Mouse (Mus musculus): ENCODE results near the gene Wwc1.

The Wwc1 gene

DNA sequence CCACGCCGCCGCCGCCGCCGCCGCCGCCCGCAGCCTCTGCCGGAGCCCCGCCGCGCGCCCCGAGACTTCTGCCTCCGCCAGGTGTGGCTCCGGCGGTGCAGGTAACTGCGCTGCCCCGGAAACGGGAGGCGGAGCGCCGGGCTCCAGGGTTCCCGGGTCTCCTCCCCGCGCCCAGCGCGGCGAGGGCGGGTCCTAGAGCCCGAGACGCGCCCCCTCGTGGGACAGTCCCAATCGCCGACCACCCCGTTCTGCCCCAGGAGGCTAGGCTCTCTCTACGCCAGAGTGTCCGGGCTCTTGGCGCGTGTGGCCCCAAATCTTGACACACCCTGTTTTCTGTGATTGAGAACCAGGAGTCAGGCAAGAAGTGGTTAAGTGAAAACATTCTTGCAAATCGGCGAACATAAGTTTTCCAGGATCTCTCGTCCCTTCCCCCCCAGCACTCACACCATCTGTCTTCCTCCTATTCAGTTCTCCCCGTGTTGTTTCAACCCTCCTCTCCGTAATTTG, at the start of gene Wwc1:
Gene Wwc1, minus strand, starts transcription at position 117 of the 507 bp plus-strand sequence.
- DNase-seq (ENCODE audit: extremely low read depth, low read depth, low spot score), result no peak

DNA sequence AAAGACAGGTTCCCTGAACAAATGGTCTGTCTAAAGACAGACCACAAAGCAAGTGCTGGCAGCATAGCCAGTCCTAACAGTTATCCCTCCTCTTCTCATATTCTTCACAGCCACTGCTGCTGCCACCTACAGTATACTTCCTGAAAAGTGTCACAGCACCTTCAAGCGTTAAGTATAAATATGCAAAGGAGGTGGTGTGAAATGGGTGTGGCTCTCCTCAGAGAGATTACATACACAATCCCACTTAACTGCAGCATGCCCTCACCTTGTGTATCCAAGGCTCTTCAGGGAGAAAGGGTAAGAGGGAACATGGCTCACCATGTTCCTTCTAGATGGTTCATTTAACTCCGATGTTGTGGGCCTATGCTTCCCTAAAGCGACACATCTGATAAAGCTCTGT, 39.7 kb upstream of the Wwc1 start:
- no peak for DNase-seq (ENCODE audit: extremely low read depth, low read depth, low spot score)

DNA sequence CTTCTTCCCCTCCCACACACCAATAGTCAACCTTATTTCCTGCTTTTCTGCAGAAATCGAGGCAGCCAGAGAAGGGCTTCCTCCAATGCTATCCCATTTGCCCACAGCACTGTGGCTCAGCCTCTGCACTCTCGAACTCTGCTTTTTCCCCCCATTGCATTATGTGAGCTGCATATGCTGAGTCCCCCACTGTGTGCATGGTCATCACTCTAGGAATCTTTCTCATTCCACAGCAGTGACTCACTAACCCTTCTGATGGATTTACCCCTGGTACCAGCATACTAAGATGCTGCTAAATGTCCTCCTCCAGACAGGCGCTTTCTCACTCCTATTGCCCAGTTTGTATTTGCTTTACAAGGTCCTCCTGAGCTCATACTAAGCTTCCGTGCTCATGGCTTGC, 32.9 kb upstream of the Wwc1 start:
- no peak for DNase-seq (ENCODE audit: extremely low read depth, low read depth, low spot score)

DNA sequence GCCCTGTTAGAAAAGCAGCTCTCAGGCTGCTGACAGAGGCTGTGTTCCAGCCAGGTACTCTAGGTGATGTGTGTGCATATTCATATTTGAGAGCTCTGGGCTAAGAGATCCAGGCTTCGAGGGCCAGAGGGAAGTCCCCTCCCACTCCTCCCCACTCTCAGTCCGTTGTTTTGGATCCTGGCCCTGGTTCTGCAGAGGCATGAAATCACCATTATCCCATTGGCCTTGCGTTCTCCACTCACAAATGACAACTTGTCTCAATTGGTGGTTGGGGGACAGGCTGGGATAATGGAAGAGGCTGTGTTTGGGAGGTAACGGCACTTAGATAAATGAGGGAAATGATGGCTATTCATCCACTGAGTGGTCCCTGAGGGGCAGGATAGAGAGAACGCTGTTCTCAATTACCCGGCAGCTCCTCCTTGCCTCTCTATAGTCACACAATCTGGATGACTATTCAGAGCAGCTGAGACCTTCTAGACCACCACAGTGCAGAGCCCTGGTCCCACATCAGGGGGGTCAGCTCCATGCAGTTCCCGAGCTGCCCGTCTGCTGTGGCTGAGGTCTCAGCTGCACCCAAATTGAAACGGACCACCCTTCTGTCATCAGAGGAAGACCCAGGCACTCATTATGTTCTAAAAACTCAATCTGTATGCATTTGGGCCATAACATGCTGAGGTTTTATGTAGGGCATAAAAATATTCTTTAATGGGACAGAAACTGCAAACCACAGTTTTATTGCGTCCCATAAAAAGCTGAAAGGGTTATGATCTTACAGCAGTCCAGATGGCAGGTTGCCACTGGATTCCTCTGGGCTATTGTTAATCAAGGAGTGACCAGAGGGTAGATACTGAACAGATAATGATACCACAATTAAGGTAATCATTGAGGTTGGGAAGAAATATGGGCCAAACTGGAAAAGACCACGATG, 29.2 kb upstream of the Wwc1 start:
- no peak for DNase-seq (ENCODE audit: extremely low read depth, low read depth, low spot score)

DNA sequence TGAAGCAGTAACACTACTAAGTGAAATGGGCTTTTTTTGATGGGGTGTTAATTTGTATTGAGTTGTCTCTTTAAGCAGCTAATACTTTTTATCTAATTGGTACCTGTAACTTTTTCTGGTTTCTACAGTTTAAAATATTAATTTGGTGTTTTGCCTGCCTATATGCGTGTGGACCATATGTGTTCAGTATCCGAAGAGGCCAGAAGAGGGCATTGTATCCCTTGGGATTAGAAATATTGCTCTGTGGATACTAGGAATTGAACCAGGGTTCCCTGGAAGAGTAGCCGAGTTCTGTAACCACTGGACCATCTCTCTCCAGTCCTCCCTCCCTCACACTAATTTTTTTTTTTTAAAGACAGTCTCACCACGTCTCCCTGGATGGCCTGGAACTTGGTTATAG, 22.6 kb upstream of the Wwc1 start:
- DNase-seq (ENCODE audit: extremely low read depth, low read depth, low spot score), result no peak

DNA sequence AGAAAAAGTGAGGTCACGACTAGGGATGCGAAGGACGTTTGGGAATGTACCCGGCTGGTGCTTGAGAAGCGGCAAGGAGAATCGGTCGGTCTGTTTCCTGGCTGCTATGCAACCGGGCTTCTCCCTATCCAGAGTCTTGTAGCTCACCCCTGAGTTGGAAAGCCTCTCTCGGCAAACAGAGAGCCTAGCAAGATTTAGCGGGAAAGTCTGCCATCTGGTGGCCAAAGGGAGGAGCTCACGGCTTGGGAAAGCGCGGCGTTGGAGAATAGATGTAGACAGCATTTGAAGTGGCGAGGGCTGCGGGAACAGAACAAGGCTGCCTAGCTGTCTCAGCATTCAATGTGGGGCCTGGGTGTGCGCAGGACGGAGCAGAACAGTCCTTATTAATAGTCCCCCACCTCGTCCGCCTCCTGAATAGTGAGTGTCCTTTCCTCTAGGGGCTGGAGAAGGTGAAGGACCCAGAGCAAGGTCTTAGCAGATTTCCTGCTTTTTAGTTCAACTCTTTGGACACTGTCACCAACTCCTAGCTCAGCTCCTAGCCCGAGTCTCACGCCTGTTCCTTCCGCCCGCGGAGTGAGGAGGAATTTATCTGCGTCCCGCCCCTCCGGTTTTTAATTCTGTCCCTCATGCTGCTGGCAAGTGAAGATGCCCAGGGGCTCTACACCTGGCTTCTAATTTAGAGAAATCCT, 21.1 kb upstream of the Wwc1 start:
- no peak for DNase-seq (ENCODE audit: extremely low read depth, low read depth, low spot score)

DNA sequence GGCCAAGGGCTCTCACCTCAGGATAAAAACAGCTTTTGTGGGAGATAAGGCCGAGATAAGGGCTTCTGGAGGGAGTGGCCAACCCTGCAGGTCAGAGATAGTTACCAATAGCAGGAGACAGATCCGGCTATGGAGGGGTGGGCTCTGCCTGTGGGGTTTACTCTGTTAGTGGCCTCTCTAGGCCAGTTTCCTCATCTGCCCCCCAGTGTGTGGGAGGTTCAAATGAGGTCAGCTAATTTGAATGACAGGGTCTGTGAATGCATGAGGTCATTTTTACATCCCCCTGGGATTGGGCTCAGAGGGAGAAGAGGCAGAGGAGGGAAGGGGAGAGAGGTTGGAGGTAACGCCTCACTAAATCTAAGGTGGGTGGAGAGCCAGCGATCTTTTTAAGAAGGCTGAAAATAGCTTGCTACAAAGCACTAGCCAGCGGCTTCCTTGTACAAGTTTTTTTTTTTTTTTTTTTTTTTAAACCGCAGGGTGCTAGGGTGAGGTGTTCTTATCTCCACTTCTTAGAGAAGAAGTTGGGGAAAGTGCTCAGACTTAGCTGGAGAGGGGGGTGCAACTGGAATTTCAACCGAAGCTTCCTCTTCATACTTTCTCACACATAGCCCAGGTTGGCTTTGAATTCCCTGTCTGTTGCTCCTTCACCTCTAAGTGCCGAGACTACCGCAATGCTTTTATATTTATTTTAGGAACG, 20.4 kb upstream of the Wwc1 start:
- no peak for DNase-seq (ENCODE audit: extremely low read depth, low read depth, low spot score)

DNA sequence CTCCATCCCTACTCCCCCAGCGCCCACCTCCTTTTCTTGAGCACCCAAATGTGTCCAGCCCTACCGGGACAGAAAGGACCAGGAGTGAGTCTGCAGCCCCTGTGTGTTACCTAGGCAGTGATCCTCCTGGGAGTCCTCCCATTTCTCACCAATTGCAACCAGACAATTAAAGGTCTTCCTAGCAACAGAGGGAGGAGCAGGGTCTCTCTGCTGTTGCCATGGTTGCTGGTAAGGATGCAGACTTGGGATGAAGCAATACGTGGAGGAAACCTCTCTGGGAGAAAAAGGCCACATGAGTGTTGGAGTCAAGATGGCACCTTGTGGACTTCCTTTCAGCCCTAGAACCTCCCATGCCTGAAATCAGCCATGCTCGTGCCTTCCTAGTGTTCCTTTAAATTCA, 19.7 kb upstream of the Wwc1 start:
- DNase-seq (ENCODE audit: extremely low read depth, low read depth, low spot score), result no peak

DNA sequence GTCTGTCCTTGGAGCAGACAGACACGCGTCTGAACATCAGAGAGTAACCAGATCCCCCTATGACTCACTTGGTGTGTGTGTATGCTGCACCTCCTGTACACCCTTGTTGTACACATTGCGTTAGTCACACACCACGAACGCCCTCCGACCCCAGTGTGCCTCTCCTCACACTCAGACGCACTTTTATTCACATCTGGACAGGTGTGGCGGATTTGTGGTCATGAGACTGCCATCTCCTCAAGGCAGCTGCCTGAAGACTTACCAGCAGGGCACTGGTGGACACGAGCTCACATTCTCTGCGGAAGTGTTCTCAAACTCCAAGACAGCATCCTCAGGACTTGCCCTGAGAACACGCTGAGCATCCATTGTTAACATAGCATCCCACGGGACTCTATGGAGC, 17.7 kb upstream of the Wwc1 start:
- no peak for DNase-seq (ENCODE audit: extremely low read depth, low read depth, low spot score)

DNA sequence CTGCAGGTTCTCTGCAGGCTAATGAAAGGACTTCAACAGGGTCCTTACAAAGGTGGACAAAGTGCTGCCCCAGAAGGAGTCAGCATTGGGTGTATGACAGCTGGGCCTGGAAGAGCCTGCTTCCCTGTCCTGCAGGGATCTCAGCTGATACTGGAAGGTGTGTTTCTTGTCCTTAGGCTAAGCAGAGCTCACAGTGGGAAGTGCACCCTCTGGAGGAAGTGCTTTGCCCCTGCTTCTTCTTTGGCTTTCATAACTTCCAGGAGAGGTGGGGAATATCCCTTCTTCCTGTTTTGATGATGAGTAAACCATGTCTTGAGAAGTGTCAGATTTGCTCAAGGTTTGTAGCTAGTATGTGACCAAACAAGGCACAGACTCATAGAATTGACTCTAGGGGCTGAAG, 15.0 kb upstream of the Wwc1 start:
- DNase-seq (ENCODE audit: extremely low read depth, low read depth, low spot score), result no peak

DNA sequence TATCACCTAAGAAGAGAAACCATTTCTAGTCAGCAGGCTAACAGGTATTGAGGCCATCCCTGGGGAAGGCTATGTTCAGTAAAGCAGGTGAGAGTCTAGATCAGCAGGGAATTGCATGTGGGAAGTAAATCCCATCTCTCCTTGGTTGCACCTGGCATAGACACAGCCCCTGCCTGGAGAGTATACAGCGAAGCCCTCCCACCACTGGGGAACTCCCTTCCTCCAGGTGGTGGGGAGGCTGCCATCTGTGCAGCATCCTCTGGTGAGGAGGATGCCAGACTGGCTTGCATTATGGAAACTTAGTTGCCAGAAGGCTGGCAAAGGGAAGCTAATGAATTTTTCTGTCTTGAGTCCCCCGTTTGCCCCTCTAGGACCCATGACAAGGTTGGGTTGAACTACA, 11.5 kb upstream of the Wwc1 start:
- DNase-seq (ENCODE audit: extremely low read depth, low read depth, low spot score), result no peak

DNA sequence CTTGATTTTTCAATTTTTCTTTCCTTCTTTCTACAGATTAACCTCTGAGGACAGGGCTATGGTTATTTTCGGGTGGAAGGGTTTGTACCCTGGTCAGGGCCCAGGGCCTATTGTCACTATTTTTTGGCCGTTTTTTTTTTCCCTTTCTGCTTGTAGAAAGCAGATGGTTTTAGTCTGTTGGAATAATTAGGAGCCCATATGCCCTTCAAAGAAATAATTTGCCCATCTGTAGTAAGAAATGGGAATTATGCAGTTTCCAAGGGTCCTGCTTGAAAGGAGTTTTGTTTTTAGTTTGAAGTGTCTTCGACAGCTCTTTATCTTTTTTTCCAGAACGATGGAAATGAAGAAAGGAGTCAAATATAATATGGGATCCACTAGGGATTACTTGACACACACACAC, 9.6 kb upstream of the Wwc1 start:
- no peak for DNase-seq (ENCODE audit: extremely low read depth, low read depth, low spot score)

DNA sequence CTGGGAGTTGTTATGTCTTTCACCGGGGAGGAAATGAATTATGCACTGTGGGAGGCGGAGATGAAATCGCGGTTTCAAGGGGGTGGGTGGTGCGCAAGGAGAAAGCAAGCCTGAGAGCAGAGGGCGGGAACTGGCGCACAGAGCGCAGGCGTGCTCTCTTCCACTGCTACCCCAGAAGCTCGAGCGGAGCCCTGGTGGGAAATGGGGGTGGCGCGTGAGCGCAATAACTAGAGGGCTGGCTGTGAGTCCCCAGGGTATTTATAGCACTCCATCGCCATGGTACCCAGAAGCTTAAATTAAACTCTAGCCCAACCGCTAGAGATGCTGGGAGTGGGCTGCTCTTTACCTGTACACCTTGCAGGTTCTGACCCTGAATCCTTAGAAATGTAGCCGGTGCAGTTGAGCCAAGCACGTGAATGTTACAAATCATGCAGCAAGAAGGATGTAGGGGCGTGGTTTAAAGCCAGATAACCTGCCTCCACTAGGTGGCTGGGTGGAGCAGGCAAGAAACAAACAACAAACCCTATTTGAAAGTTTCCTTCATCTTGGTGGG, 5.6 kb upstream of the Wwc1 start:
- DNase-seq (ENCODE audit: extremely low read depth, low read depth, low spot score), result no peak

DNA sequence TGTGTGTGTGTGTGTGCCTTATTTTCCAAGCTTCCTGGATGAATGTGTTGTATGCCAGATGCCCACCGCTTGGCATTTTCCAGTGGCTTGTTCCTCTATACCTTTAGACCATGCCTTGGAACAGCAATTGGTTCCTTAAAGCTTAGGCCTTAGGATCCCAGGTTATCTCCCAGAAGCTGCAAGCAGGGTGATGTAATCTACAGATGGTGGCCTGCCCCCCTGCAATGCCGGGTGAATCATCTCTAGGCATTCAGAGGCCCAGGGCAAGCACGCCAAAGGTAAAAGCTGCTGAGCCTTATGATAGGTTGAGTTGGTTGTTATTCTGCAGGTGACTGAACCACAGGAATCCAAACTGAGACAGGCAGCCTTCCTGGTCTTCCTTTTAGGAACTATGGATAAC, 2.4 kb upstream of the Wwc1 start:
- DNase-seq (ENCODE audit: extremely low read depth, low read depth, low spot score), result no peak

DNA sequence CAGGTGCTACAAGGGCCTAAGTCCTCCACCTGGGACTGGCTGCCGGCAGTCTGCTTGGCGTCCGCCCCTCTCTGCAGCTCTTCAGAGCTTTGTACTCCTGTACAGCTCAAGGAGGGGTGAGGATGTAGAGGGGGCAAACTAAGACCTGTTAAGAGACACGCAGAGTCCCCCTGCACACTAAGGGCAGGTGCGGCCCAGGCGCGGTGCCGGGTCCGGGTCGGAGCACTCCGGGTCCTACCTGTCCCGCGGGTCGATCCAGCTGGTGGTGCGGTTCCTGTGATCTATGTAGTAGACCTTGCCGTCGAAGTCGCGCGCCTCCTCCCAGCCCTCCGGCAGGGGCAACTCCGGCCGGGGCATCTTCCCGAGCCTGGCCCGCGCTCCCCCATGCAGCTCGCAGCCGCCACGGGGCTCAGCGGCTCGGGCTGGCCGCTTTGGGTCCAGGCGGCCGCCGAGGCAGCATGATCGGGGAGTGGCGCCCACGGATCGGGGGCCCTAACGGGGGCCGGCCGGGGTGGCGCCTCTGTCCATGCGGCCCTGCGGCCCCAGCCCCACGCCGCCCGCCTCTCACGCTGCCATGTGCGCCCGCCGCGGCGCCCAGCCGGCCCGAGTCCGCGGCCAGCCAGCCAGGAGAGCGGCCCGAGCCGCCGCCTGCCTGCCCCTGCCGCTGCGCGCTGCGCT, 455 bp downstream of the Wwc1 start:
- DNase-seq (ENCODE audit: extremely low read depth, low read depth, low spot score), result no peak

DNA sequence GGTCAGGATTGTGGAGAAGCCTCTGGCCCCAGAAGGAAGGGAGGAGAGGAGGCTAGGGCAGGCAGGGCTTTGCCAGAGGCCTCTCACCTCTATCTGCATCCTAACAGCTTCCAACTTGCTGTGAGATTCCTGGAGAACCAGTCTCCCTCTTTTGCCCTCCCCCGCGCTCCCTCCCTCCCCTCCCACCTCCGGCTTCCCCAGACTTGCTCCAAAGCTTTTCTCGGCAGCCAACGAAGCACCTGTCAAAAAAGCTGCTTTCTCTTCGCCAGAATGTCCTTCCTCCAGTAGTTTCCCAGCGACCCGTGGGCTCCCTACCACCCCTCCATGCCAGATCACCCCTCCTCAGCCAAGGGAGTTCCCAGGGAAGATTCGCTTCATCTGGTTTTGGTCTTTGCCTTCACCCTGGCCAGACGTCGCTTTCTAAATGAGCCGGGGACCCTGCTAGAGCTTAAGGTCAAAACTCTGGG, 1.0 kb downstream of the Wwc1 start:
- DNase-seq (ENCODE audit: extremely low read depth, low read depth, low spot score), result no peak

DNA sequence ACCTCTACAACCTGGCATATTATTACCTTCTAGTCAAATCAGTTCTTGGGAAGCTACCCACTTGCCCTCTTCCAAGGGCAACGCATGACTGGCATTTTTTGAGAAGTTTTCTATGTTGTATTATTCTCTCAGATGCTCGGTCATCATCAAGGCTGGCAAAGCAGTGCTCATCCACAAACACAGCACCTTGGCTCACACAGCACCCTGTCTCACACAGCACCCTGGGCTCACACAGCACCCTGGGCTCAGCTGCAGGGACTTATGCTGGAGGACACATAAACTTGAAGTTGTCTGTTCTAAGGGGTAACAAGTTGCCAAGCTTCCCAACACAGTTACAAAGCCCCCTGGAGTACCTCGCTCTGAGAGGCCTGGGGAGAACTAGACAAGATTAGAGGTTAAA, 2.5 kb downstream of the Wwc1 start:
- DNase-seq (ENCODE audit: extremely low read depth, low read depth, low spot score), result no peak

DNA sequence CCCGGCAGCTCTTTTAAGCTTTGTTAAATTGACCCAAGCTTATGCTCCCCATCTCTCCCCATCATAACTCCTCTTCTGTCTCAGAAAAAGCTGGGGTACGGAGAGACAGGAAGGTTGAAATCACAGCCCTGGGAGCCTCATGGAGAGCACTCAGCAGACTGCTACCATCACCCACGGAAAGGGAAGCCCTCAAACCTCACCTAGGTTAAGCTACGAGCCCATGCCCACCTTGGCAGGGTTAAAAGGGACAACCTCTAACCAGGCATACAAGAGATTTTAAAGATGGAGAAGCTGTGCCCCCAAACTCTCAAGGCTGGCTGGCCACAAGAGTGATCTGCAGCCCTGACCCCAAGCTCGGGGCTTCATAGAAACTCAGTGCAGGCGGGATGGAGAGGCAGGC, 3.2 kb downstream of the Wwc1 start:
- no peak for DNase-seq (ENCODE audit: extremely low read depth, low read depth, low spot score)

DNA sequence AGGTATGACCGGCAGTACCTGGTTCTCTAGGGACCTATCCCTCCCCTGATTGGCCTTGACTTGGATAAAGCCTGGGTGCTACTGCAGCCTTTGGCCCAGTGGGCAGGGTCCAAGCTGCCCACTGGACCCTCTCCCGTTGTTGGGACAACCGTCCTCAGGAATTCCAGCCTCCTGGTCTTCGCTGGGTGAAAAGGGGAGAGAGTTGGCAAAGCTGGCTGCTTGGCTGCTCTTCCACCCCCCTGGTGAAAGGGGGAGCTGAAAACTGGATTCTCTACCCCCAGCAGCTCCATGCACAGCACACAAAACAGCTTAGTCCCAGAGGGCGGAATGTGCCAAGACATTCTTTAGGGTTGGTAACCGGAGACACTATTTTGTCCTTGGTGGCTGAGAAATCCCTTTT, 3.8 kb downstream of the Wwc1 start:
- DNase-seq (ENCODE audit: extremely low read depth, low read depth, low spot score), result no peak

DNA sequence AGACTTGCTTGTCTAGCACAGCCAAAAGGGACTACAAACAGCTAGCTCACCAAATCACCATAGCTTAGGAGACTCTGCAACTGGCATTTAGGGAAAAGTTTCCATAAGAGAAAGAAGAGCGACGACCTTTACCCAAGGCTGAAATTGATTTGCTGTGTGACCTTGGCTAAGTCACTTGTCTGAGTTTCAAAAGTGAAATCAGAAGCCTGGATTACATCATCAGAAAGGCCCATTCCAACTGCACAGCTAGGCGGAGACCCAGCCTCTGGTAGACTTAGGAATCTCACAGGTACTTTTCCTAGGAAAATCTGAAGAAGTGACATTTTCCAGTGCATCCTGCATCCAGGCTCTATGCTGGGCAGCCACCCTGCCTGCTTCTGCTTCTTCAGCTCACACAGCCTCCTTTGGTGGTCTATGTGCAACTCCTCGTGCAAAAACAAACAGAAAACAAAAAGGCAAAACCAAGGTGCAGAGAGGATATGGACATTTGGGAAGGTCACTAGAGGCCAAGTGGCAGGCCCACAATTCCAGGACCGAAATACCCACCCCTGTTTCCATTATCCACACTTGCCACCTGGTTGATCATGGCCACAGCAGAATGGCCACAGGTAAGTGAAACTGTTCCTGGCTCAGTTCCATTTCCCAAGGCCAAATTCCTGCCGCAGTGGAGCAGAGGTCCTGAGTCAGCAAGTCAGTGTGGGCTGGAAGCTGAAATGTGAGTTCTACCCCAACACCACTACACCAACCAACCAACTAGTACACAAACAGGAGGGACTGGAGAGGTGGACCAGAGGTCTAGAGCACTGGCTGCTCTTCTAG, 5.5 kb downstream of the Wwc1 start:
- DNase-seq (ENCODE audit: extremely low read depth, low read depth, low spot score), result no peak
